Mouse (Mus musculus) right cerebral cortex, adult 2 months (tissue): ENCODE data around the gene Mybpc3.
A peak's percentile ranks its signal among the peaks of the same experiment; 100 is the strongest.

Experiments used
- DNase-seq, 2 experiments: peaks; one replicate each; pipeline ENCODE4 v3.0.0; 2021 to 2022; ENCODE audit warnings: low spot score in 2 of 2

The Mybpc3 gene

GRCm38 (mm10) chr2:91117585-91118275 is at the start of gene Mybpc3:
Gene Mybpc3 (plus strand): TSS chr2:91118144.
- no peak for DNase-seq

- DNase-seq = no peak
Measured at GRCm38 (mm10) chr2:91068162-91068871, 49.6 kb upstream of the Mybpc3 start.

GRCm38 (mm10) chr2:91068872-91069165 is 49.1 kb upstream of the Mybpc3 start:
- no peak for DNase-seq

GRCm38 (mm10) chr2:91069306-91070000 is 48.5 kb upstream of the Mybpc3 start:
- DNase-seq = no peak

- DNase-seq = peak; percentile 96 to 97
Measured at GRCm38 (mm10) chr2:91070076-91070800, 47.7 kb upstream of the Mybpc3 start, which contains the start of gene Slc39a13. Gene Slc39a13 (minus strand): TSS chr2:91070417.

GRCm38 (mm10) chr2:91071059-91071458 is 46.9 kb upstream of the Mybpc3 start:
- DNase-seq = no peak

GRCm38 (mm10) chr2:91072092-91072491 is 45.9 kb upstream of the Mybpc3 start:
- DNase-seq = no peak

- no peak for DNase-seq
Measured at GRCm38 (mm10) chr2:91077957-91078313, 40.0 kb upstream of the Mybpc3 start.

GRCm38 (mm10) chr2:91078314-91079025 is 39.5 kb upstream of the Mybpc3 start:
- DNase-seq = no peak

- DNase-seq = no peak
Measured at GRCm38 (mm10) chr2:91079026-91079384, 38.9 kb upstream of the Mybpc3 start.

- DNase-seq = no peak
Measured at GRCm38 (mm10) chr2:91080784-91081513, 37.0 kb upstream of the Mybpc3 start.

- no peak for DNase-seq
Measured at GRCm38 (mm10) chr2:91081775-91082695, 35.9 kb upstream of the Mybpc3 start, which contains the start of gene Spi1. Gene Spi1 (plus strand): TSS chr2:91082390.

GRCm38 (mm10) chr2:91082844-91083243 is 35.1 kb upstream of the Mybpc3 start:
- no peak for DNase-seq

- DNase-seq = no peak
Measured at GRCm38 (mm10) chr2:91083366-91083940, 34.5 kb upstream of the Mybpc3 start.

GRCm38 (mm10) chr2:91084179-91084820 is 33.6 kb upstream of the Mybpc3 start:
- no peak for DNase-seq

- DNase-seq = no peak
Measured at GRCm38 (mm10) chr2:91085494-91086391, 32.2 kb upstream of the Mybpc3 start.

- DNase-seq = no peak
Measured at GRCm38 (mm10) chr2:91086392-91087237, 31.3 kb upstream of the Mybpc3 start.
